Mouse (Mus musculus) liver, adult 2 months (tissue): ENCODE measurements around the gene Rcan1. TPM values are rescaled to one million over a fixed set of nuclear protein-coding genes. Genes with fewer than 3 reads are reported as not detected.

Source experiments
- DNase-seq: peaks from one replicate; pipeline ENCODE4 v3.0.0-alpha.2; 2011; ENCODE audit warnings: low read depth, low spot score; ENCODE audit errors: extremely low read depth
- H3K27ac ChIP-seq: fragments of 200-500 bp; replicated peaks from 2 replicates; pipeline ENCODE4 v1.5.1; 2012; ENCODE audit warnings: low read depth, mild to moderate bottlenecking, control low read depth, inconsistent platforms, low read length; ENCODE audit not compliant: insufficient read depth
- H3K27me3 ChIP-seq: fragments of 200-500 bp; 2 replicates; pipeline ENCODE4 v1.6.1; 2012; ENCODE audit warnings: mild to moderate bottlenecking, moderate library complexity, low read length, inconsistent platforms; ENCODE audit not compliant: control insufficient read depth, insufficient read depth
- H3K36me3 ChIP-seq: fragments of 200-500 bp; 2 replicates; pipeline ENCODE4 v1.6.1; 2012; ENCODE audit warnings: low read length, inconsistent platforms; ENCODE audit not compliant: control insufficient read depth, insufficient read depth
- H3K4me1 ChIP-seq: fragments of 200-500 bp; 2 replicates; pipeline ENCODE4 v1.6.1; 2011; ENCODE audit warnings: low read length; ENCODE audit not compliant: control insufficient read depth, insufficient read depth
- H3K4me3 ChIP-seq: fragments of 200-500 bp; 2 replicates; pipeline ENCODE4 v1.5.1; 2011; ENCODE audit warnings: low read depth, mild to moderate bottlenecking, control low read depth, low read length, moderate library complexity; ENCODE audit not compliant: insufficient read depth
- H3K79me2 ChIP-seq: fragments of 200-500 bp; 2 replicates; pipeline ENCODE4 v1.6.1; 2012; ENCODE audit warnings: inconsistent platforms, mild to moderate bottlenecking, low read length, moderate library complexity; ENCODE audit not compliant: control insufficient read depth, insufficient read depth
- H3K9ac ChIP-seq: fragments of 200-500 bp; 2 replicates; pipeline ENCODE4 v1.6.1; 2012; ENCODE audit warnings: low read depth, mild to moderate bottlenecking, control low read depth, inconsistent platforms, low read length
- CTCF ChIP-seq: fragments of 200-500 bp; IDR thresholded peaks from 2 replicates; pipeline ENCODE4 v1.5.1; 2011; ENCODE audit warnings: low read depth, low read length, control low read depth
- POLR2A ChIP-seq: fragments of 200-500 bp; IDR thresholded peaks from 2 replicates; pipeline ENCODE4 v1.6.1; 2011; ENCODE audit warnings: low read length, control low read depth; ENCODE audit not compliant: insufficient read depth; ENCODE audit errors: extremely low read depth
- WGBS: fragments of 180-500 bp; shearing (Covaris S2); methylation state at CpG from one replicate; pipeline ENCODE4 v1.1.7; 2018; 5-methylcytosine and 5-hydroxymethylcytosine counted together
- polyA plus RNA-seq: library from polyadenylated mRNA; depleted of rRNA; stranded (reverse); fragments of >200 nt; gene quantifications from 2 replicates; pipeline ENCODE4 v1.2.3, GENCODE M21; 2012
- total RNA-seq: library from RNA; depleted of rRNA; stranded (reverse); fragments of >200 nt; gene quantifications from 2 replicates; pipeline ENCODE4 v1.2.3, GENCODE M21; 2014

Gene Rcan1
- total and polyA plus RNA-seq, 2 experiments: 7.8 to 12.8 TPM

DNA sequence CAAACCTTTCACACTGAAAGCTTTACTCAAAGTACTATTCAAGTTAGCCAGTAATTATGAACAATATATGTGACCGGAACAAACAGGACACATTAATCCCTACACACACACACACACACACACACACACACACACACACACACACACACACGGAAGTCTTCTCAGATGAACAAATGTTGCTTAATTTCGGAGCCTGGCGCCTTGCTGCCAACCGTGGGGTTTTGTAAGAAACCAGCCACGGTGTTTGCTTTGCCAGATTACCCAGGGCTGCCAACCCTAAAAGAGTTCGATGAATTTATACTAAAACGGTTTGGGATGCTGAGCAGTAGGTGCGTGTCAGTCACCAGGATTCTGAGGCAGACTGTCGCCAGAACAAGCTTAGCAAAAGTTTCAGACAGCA is 69.5 kb downstream of the Rcan1 start:
- Histone ChIP-seq H3K36me3 (peaks cover 8% of the 10 kb centered on the region), H3K9ac (no peak overlapping the region), H3K27ac (peak overlapping the region; percentile 81; the same call in 1 of the 2 replicates), H3K79me2 (no peaks in the 10 kb centered on the region), H3K4me3 (no peak overlapping the region), H3K4me1 (peaks cover 26% of the 10 kb centered on the region), H3K27me3 (no peaks in the 10 kb centered on the region)
- TF ChIP-seq CTCF (no peak), POLR2A (no peak)
- DNase-seq: peak; percentile 74
- WGBS: 27% methylated on average over 10 of the region's 10 CpGs

DNA sequence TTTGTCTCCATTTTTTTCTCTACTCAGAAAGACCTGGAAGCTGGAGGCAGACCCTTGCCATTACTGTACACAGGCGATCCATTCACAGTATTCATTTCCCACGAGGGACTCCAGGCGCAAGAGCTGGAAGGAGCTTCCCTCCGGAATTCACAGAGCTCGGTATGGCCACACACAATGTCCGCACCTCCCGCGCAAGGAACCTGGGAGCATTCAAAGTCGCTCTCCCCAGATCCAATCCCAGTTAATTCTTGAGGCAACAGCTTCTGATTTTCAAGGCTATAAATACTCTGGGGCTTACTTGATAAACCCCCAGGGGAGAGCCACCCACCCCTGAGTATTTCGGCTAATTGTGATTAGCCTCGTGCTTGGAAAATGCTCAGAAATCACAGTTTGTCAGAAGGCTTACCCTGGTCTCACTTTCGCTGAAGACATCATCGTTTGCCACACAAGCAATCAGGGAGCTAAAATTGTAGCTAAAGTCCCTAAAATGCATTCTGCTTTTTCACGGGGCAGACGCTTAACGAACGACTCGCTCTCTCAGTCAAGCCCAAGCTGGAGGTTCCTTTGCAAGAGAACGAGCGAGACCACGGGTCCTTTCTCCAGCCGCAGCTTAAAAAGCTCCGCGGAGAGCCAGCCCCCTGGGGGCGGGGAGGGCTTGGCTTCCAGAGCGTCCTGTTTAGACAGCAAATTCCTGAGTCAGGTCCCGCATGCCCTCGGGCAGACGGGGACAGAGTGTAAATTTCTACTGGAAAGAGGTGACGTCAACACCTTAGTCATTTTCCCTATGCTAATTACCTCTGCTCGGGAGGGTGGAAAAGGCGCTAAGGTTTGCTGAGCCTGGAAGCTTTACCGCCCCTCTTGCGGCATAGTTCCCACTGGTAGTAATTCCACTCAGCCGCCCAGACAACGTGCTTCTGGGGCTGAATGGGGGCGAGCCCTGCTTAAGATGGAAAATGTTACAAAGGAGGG is 70.9 kb downstream of the Rcan1 start:
- H3K9ac ChIP-seq: peak overlapping the region; percentile 83
- TF ChIP-seq POLR2A (peak; percentile 88), CTCF (no peak)
- H3K36me3 ChIP-seq: peaks cover 20% of the 10 kb centered on the region
- peak overlapping the region; percentile 57 for H3K4me3 ChIP-seq
- no peaks in the 10 kb centered on the region for H3K27me3 ChIP-seq
- no peaks in the 10 kb centered on the region for H3K79me2 ChIP-seq
- peak overlapping the region; percentile 86 for H3K27ac ChIP-seq
- peak; percentile 92 for DNase-seq
- H3K4me1 ChIP-seq: peaks cover 26% of the 10 kb centered on the region
- WGBS: under 1% methylated on average over 37 of the region's 37 CpGs

DNA sequence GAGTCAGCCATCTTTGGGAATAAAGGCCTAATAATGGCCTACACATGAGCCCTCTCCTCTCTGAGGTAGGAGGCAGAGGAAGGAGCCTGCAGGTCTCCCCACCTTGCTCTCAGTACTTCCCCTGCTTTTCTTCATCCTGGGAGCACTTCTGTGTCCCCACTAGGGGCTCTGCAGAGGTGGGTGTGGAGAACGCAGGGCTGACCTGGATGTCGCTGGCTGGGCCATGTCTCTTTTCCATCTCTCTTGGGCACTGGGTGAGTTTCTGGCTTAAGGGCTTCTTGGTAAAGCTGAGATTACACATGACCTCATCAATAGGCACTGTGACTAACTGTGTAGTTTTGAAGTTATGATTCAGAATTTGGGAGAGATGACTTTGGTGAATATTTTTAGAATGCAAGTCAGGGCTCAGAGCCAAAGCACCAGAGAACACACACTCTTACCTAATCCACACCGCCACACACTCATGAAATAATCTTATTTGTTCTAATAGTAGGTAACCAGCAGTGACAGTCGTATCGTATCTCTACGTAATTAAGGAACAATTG is 72.0 kb downstream of the Rcan1 start:
- no peaks in the 10 kb centered on the region for H3K79me2 ChIP-seq
- H3K4me3 ChIP-seq: peak overlapping the region; percentile 57
- H3K4me1 ChIP-seq: peaks cover 26% of the 10 kb centered on the region
- DNase-seq: peak; percentile 74
- TF ChIP-seq POLR2A: no peak
- peak; percentile 25; the same call in 1 of the 2 replicates for TF ChIP-seq CTCF
- H3K27me3 ChIP-seq: no peaks in the 10 kb centered on the region
- peak overlapping the region; percentile 81 for H3K27ac ChIP-seq
- H3K36me3 ChIP-seq: peaks cover 25% of the 10 kb centered on the region
- WGBS: 18% methylated on average over 6 of the region's 6 CpGs
- peak overlapping the region; percentile 59 for H3K9ac ChIP-seq

DNA sequence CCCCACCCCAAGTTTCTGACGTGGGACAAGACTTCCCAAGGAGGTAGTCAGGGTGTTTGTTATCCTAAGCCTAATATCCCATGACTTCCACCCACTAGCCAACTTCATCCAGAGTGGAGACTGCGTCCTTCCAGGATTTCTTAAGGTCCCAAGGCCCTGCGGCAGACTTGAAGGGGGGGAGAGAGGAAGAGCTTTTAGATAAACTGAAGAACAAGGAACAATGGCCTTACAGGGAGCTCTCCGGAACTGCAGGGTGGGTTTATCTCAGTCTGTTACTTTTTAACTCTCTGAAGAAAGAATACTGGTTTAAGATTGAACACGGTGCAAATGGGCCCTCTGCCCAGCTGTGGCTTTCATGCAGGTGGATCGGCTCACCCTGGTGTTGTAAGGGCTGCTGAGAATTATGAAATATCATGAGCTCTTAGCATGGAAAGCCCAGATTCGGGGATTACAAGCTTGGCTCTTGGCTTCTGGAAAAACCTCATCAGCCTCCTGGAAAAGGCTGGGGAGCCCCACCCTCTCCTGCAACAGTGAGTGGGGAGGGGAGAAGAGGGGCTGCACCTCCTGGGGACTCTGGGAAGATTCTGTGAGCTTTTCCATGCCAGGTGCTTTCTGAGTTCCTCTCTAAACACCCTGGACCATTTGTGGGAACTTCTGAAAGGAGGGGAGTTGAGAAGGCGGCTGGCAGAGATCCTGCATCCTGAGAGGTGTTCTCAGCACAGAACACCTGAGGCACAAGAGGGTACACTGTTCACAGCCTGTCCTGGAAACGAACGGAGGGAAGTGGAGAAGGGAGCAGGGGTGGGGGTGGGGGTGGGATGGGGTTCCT is 72.7 kb downstream of the Rcan1 start:
- peak; percentile 95 for DNase-seq
- H3K36me3 ChIP-seq: peaks cover 30% of the 10 kb centered on the region
- H3K4me1 ChIP-seq: peaks cover 26% of the 10 kb centered on the region
- H3K4me3 ChIP-seq: peak overlapping the region; percentile 57
- no peak for TF ChIP-seq CTCF
- no peak for TF ChIP-seq POLR2A
- WGBS: 19% methylated on average over 10 of the region's 10 CpGs
- H3K27me3 ChIP-seq: no peaks in the 10 kb centered on the region
- H3K9ac ChIP-seq: peak overlapping the region; percentile 59
- no peaks in the 10 kb centered on the region for H3K79me2 ChIP-seq
- H3K27ac ChIP-seq: peak overlapping the region; percentile 81

DNA sequence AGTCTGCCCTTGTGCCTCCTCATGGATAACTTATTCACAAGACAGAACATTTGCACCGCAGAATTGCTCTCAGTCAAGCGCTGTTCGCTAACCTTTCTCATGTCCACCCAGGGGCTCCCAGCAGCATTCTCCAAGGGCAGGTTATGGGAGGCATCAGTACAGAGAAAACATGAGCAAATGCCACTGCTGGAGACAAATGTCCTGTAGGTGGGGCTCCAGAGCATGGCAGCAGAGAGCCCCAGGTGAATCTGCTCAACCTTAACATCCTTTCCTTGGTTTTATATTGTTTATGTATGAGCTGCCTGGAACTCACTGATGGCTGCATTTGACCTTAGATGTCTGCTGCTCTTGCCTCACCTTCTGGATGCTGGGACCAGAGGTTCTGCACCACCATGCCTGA is 76.9 kb downstream of the Rcan1 start:
- peaks cover 37% of the 10 kb centered on the region for H3K36me3 ChIP-seq
- no peak overlapping the region for H3K9ac ChIP-seq
- peak; percentile 49 for TF ChIP-seq CTCF
- TF ChIP-seq POLR2A: no peak
- H3K79me2 ChIP-seq: no peaks in the 10 kb centered on the region
- peaks cover 12% of the 10 kb centered on the region for H3K4me1 ChIP-seq
- H3K27ac ChIP-seq: no peak overlapping the region
- WGBS: 93% methylated on average over 3 of the region's 3 CpGs
- DNase-seq: no peak
- no peak overlapping the region for H3K4me3 ChIP-seq
- H3K27me3 ChIP-seq: no peaks in the 10 kb centered on the region
